Mouse (Mus musculus) embryo, embryonic 10 days (tissue): Measurements from ENCODE around the gene Tat.

Experiments
- DNase-seq: peaks from one replicate; pipeline ENCODE4 v3.0.0-alpha.2; 2015; ENCODE audit warnings: low spot score

Tat gene

DNA sequence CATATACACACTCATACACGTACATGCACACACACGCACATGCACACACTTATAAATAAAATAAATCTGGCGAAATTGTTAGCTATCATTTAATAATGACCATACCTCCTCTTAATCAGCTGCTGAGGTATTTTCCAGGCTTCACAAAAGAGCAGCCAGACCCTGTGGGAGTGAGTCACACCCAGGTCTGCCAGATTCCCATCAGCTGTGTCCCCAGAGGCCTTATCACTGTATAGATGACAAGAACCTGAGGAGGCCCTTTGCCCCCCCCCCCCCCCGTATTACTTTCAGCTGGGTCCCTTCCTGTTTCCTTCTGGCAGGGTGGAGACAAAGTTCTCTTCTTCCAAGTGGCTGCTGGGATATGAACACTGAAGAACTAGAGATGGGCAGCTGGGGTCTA, 50.3 kb downstream of the Tat start:
- DNase-seq: no peak
